ENCODE assay signal across 23 mouse cellular contexts in the genomic region with DNA sequence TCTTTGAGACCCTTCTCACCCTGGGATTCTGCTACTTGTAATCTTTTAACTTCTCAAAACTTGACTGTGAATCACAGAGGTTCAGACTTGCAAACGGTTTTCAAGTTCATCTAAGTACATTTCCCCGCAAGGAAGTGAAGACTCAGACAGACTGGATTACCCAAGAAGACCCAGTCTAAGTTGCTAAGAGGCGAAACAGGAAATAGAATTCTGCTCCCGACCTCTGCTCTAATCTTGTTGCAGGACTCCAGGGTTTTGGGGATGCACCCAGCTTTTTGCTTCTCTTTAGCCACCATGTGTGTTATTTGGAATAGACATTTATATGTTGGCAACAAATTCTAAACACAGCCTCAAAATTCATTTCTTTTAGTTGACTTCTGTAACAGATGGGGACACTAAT. TPM values are rescaled to one million over a fixed set of nuclear protein-coding genes. Genes with fewer than 3 reads are reported as not detected.
"Had no signal": no experiment of that assay in that cellular context is flagged by ENCODE, and none has a peak within 500 bp of the region (broad histone marks: within the 10 kb centered on the region; RNA-seq: fewer than 3 reads in every experiment).

No protein-coding gene starts in this region.

- H3K9ac ChIP-seq: intestine, embryonic 15.5 days; kidney, embryonic 15.5 days; limb, embryonic 13.5 days; midbrain, embryonic 12.5 days; midbrain, embryonic 15.5 days; neural tube, embryonic 12.5 days; neural tube, embryonic 15.5 days had no signal

- H3K4me2 ChIP-seq: intestine, embryonic 15.5 days; kidney, embryonic 15.5 days; limb, embryonic 13.5 days; midbrain, embryonic 12.5 days; midbrain, embryonic 15.5 days; neural tube, embryonic 12.5 days; neural tube, embryonic 15.5 days had no signal

- ATAC-seq: intestine, embryonic 15.5 days; midbrain, embryonic 15.5 days had no signal

- H3K27ac ChIP-seq: intestine, embryonic 15.5 days; kidney, embryonic 15.5 days; left cerebral cortex, adult 2 months; limb, embryonic 10.5 days; limb, embryonic 13.5 days; liver, embryonic 14.5 days; midbrain, embryonic 12.5 days; midbrain, embryonic 15.5 days; neural tube, embryonic 12.5 days; neural tube, embryonic 15.5 days had no signal

- H3K4me1 ChIP-seq: limb, embryonic 10.5 days; limb, embryonic 13.5 days; midbrain, embryonic 12.5 days; midbrain, embryonic 15.5 days; neural tube, embryonic 12.5 days; neural tube, embryonic 15.5 days had no signal

- DNase-seq: kidney, adult 11 months; kidney, adult 8-10 months; kidney, postnatal 10 days; kidney, postnatal 36 days; layer of hippocampus, postnatal 36 days; lung, adult 2 months; lung, postnatal 36 days; right cerebral cortex, postnatal 25 days; thymus, adult 18-20 months; thymus, postnatal 36 days had no signal

- H3K36me3 ChIP-seq: intestine, embryonic 15.5 days; kidney, embryonic 15.5 days; limb, embryonic 10.5 days; limb, embryonic 13.5 days; midbrain, embryonic 12.5 days; midbrain, embryonic 15.5 days; neural tube, embryonic 12.5 days; neural tube, embryonic 15.5 days had no signal

- H3K27me3 ChIP-seq: intestine, embryonic 15.5 days; kidney, embryonic 15.5 days; limb, embryonic 13.5 days; midbrain, embryonic 15.5 days; neural tube, embryonic 12.5 days had no signal

- H3K4me3 ChIP-seq: intestine, embryonic 15.5 days; kidney, embryonic 15.5 days; left cerebral cortex, adult 2 months; limb, embryonic 10.5 days; limb, embryonic 13.5 days; midbrain, embryonic 12.5 days; midbrain, embryonic 15.5 days; neural tube, embryonic 12.5 days; neural tube, embryonic 15.5 days had no signal

- H3K9me3 ChIP-seq: intestine, embryonic 15.5 days; kidney, embryonic 15.5 days; limb, embryonic 10.5 days; limb, embryonic 13.5 days; midbrain, embryonic 12.5 days; midbrain, embryonic 15.5 days; neural tube, embryonic 12.5 days; neural tube, embryonic 15.5 days had no signal

RNA-seq across cellular contexts. Expression of a gene that starts 43.3 kb away (rescaled TPM):
- total RNA-seq: layer of hippocampus, postnatal 10 days; layer of hippocampus, postnatal 36 days; left cerebral cortex, postnatal 14 days had no signal
- polyA plus RNA-seq: intestine, embryonic 15.5 days; kidney, embryonic 15.5 days; limb, embryonic 10.5 days; limb, embryonic 13.5 days; lung, embryonic 16.5 days; midbrain, embryonic 15.5 days; neural tube, embryonic 12.5 days; neural tube, embryonic 15.5 days had no signal
